Mouse (Mus musculus) embryonic fibroblast, embryonic 13.5 days (primary cell): ENCODE data around the gene Unc5b. TPM values are rescaled to one million over a fixed set of nuclear protein-coding genes. Genes with fewer than 3 reads are reported as not detected.

Source experiments
- H3K27ac ChIP-seq: 2 replicates; pipeline ENCODE4 v1.5.1; 2012; ENCODE audit warnings: low read length, control low read depth, inconsistent platforms; ENCODE audit not compliant: insufficient read depth
- H3K4me1 ChIP-seq: 2 replicates; pipeline ENCODE4 v1.6.1; 2011; ENCODE audit warnings: low read length; ENCODE audit not compliant: control insufficient read depth, insufficient read depth
- H3K4me3 ChIP-seq: 2 replicates; pipeline ENCODE4 v1.5.1; 2011; ENCODE audit warnings: mild to moderate bottlenecking, control low read depth, low read length; ENCODE audit not compliant: insufficient read depth
- CTCF ChIP-seq: IDR thresholded peaks from 2 replicates; pipeline ENCODE4 v1.5.1; 2011; ENCODE audit warnings: mild to moderate bottlenecking, control low read depth, low read length, moderate library complexity, borderline replicate concordance; ENCODE audit not compliant: insufficient read depth
- POLR2A ChIP-seq: IDR thresholded peaks from 2 replicates; pipeline ENCODE4 v1.6.1; 2011; ENCODE audit warnings: low read depth, mild to moderate bottlenecking, control low read depth, low read length, moderate library complexity
- polyA plus RNA-seq: library from polyadenylated mRNA; stranded (reverse); fragments of >200 nt; gene quantifications from 2 replicates; pipeline ENCODE4 v1.2.4, GENCODE M21; 2011; ENCODE audit warnings: low read depth; ENCODE audit not compliant: missing spikeins, insufficient read length

The Unc5b gene
- polyA plus RNA-seq, 1 experiment: 101 TPM

- Histone ChIP-seq H3K4me1 (no peaks in the 10 kb centered on the region), H3K27ac (no peak overlapping the region)
- TF ChIP-seq CTCF: no peak
- TF ChIP-seq POLR2A: no peak
Measured at GRCm38 (mm10) chr10:60767400-60767799, 64.0 kb downstream of the Unc5b start.

GRCm38 (mm10) chr10:60762126-60762525 is 69.3 kb downstream of the Unc5b start:
- no peaks in the 10 kb centered on the region for H3K4me1 ChIP-seq
- H3K27ac ChIP-seq: no peak overlapping the region
- H3K4me3 ChIP-seq: no peak overlapping the region
- TF ChIP-seq CTCF (no peak), POLR2A (no peak)

More at GRCm38 (mm10) chr10:60767400-60767799, 64.0 kb downstream of the Unc5b start:
- no peak overlapping the region for H3K4me3 ChIP-seq

DNA sequence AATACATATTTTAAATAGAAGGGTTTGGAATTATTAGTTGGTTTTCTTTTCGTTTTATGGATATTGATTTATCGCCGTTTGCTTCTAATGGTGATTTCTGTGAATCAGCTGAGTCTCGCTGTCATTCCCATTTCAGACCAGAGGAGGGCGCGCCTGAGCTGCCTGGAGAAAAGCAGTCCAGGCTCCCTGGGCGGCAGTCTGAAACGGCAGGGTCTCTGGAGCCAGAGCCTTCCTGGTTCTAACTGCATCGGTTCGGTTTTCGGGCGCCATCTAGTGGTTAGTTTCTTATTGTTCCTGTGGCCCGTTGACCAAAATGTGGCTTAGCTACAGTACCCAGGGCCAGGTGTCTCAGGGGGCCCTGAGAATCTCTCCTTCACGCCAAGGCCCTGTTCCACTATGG is 71.0 kb downstream of the Unc5b start:
- Histone ChIP-seq H3K27ac (no peak overlapping the region), H3K4me3 (no peak overlapping the region), H3K4me1 (no peaks in the 10 kb centered on the region)
- TF ChIP-seq POLR2A (no peak), CTCF (peak; percentile 79)

- H3K4me1 ChIP-seq: no peaks in the 10 kb centered on the region
- H3K4me3 ChIP-seq: no peak overlapping the region
- H3K27ac ChIP-seq: no peak overlapping the region
- TF ChIP-seq CTCF: 0 out of 2 replicates have a peak, but pooled peaks have one; percentile 14
- no peak for TF ChIP-seq POLR2A
Measured at GRCm38 (mm10) chr10:60756992-60757391, 74.4 kb downstream of the Unc5b start.

- Histone ChIP-seq H3K27ac (no peak overlapping the region), H3K4me3 (no peak overlapping the region), H3K4me1 (no peaks in the 10 kb centered on the region)
- no peak for TF ChIP-seq POLR2A
- no peak for TF ChIP-seq CTCF
Measured at GRCm38 (mm10) chr10:60756146-60756545, 75.2 kb downstream of the Unc5b start.

DNA sequence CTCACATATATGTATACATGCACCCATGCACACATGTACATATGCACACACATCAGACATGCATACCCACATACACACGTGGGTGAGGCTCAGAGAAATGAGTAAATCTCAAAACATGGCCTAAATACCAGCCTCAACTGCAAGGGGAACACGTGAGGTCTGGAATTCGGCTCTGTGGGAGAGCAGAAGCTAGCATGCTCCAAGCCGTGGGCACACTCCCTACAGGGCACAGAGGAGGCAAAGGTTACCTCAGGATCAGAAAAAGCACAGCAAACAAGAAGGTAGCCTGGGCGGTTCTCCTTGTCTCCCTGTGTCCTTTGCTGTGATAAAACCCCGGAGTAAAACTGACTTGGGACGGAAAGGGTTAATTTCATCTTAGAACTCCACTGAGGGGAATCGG is 77.4 kb downstream of the Unc5b start:
- no peaks in the 10 kb centered on the region for H3K4me1 ChIP-seq
- H3K27ac ChIP-seq: no peak overlapping the region
- TF ChIP-seq CTCF: no peak
- no peak for TF ChIP-seq POLR2A
- no peak overlapping the region for H3K4me3 ChIP-seq

GRCm38 (mm10) chr10:60753261-60753660 is 78.1 kb downstream of the Unc5b start:
- no peaks in the 10 kb centered on the region for H3K4me1 ChIP-seq
- no peak overlapping the region for H3K4me3 ChIP-seq
- no peak overlapping the region for H3K27ac ChIP-seq
- TF ChIP-seq CTCF (no peak), POLR2A (no peak)

DNA sequence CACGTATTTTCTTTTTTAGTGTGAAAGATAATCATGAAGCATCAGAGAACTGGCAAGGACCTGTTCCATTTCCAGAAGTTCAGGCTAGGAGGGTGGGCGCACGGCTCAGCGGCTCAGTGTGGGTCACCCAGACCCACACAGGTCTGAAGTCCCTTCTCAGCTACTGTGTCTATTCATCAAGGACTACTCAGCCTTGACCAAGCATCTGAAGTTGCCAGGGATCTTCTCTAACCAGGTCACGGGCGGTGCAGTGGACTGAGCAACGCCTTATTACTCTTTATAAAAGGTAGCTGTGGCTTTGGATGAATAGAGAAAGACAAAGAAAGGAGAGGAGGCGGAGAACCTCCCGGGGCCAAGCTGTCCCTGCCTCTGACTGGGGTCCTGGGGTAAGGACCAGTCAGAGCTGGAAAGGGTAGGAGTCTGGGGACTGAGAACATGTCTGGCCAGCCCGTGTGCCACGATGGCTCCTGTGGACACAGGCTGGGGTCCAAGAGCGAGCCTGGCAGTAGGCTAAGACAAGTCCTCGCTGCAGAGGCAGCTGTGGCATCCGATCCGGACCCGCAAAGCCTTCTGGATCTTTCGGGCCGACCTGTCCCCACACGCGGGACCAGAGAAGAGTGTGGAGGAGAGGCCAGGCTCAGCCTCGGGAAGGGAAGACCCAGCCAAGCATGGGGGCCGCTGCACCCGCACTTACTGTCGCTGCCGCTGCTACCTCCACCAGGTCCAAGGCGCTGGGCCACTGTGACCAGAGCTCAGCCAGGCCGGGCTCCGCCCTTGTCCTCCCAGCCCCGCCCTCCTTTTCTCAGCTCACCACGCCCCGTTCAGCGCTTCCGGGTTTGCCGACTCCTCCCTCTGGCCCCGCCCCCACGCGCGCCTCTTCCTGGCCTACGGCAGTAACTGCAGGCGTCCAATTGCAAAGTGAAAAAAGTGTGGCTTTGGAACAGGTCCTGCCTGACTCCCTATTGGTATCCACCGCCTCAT is 79.1 kb downstream of the Unc5b start, which contains the start of gene Slc29a3:
TSS of gene Slc29a3 (minus strand) at position 755 of the 981 bp plus-strand sequence.
- TF ChIP-seq CTCF: no peak
- peak; percentile 99 for TF ChIP-seq POLR2A
- Histone ChIP-seq H3K4me1 (no peaks in the 10 kb centered on the region), H3K4me3 (peak within 1 kb of the TSS; percentile 70), H3K27ac (peak within 1 kb of the TSS; percentile 10; the same call in 1 of the 2 replicates)

DNA sequence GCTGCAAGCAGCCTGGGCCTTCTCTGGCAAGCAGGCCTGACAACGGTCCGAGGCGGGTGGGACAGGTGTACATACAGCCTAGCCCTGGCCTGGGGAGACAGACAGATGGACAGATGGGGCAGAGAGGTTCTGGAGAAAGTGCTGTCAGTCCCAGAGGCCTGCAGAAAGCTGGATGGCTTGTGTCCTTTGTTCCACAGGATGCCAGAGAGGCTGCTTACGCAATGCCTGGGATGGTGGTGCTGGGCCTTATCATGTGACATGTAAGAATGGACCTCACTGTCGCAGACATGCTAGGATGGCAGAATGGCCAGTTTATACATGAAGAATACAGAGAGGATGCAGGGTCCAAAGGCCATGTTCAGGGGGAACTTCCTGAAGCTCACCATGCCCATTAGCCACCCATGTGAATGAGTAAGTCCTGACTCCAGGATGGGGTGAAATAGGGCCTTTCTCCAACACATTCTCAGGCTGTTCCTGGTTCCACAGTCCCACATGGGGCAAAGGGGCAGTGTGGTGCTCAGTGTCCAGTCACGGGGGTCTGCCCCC is 83.6 kb downstream of the Unc5b start:
- no peak for TF ChIP-seq CTCF
- no peak for TF ChIP-seq POLR2A
- H3K4me1 ChIP-seq: no peaks in the 10 kb centered on the region
- H3K27ac ChIP-seq: no peak overlapping the region
- H3K4me3 ChIP-seq: no peak overlapping the region

GRCm38 (mm10) chr10:60746512-60746911 is 84.9 kb downstream of the Unc5b start:
- TF ChIP-seq POLR2A (no peak), CTCF (no peak)
- H3K4me3 ChIP-seq: no peak overlapping the region
- H3K4me1 ChIP-seq: no peaks in the 10 kb centered on the region
- no peak overlapping the region for H3K27ac ChIP-seq
